Mouse (Mus musculus) liver, adult 2 months (tissue): ENCODE measurements around the gene Spred2.

ENCODE experiments used
- CTCF ChIP-seq: fragments of 200-500 bp; IDR thresholded peaks from 2 replicates; pipeline ENCODE4 v1.5.1; 2011; ENCODE audit warnings: low read depth, low read length, control low read depth
- POLR2A ChIP-seq: fragments of 200-500 bp; IDR thresholded peaks from 2 replicates; pipeline ENCODE4 v1.6.1; 2011; ENCODE audit warnings: low read length, control low read depth; ENCODE audit not compliant: insufficient read depth; ENCODE audit errors: extremely low read depth

DNA sequence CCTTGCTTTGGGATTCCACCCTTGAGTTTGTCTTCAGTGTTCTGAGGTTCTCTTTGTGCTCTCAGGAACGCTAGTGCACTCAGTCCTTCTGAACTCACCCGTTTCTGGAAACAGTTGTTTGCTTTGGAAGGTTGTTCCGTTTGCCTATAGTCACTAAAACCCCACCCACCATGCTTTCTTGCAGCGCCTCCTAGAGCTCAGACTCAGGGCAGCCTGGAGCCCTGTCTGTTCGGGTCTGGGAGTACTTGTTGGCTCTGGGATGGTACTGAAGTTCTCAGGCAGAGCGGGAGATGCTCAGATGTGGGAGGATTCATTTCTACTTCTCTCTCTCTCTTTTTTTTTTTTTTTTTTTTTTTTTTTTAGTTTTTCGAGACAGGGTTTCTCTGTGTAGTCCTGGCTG, 22.5 kb downstream of the Spred2 start:
- TF ChIP-seq CTCF (no peak), POLR2A (no peak)
